Mouse (Mus musculus) olfactory bulb, adult 2 months (tissue): ENCODE measurements around the gene Fzd2. TPM values are rescaled to one million over a fixed set of nuclear protein-coding genes. Genes with fewer than 3 reads are reported as not detected.

Experiments used
- H3K27ac ChIP-seq: fragments of 200-500 bp; 2 replicates; pipeline ENCODE4 v1.5.1; 2012; ENCODE audit warnings: low read depth, low read length; ENCODE audit not compliant: insufficient read depth
- H3K4me1 ChIP-seq: fragments of 200-500 bp; 2 replicates; pipeline ENCODE4 v1.6.1; 2012; ENCODE audit warnings: low read length; ENCODE audit not compliant: control insufficient read depth, insufficient read depth
- H3K4me3 ChIP-seq: fragments of 200-500 bp; 2 replicates; pipeline ENCODE4 v1.5.1; 2012; ENCODE audit warnings: mild to moderate bottlenecking, low read depth, low read length, moderate library complexity; ENCODE audit not compliant: insufficient read depth
- CTCF ChIP-seq: fragments of 200-500 bp; IDR thresholded peaks from 2 replicates; pipeline ENCODE4 v1.5.1; 2012; ENCODE audit warnings: low read depth, mild to moderate bottlenecking, low read length, moderate library complexity; ENCODE audit not compliant: insufficient read depth
- POLR2A ChIP-seq: fragments of 200-500 bp; IDR thresholded peaks from 2 replicates; pipeline ENCODE4 v1.6.1; 2012; ENCODE audit warnings: mild to moderate bottlenecking, low read depth, low read length, moderate library complexity; ENCODE audit not compliant: insufficient read depth
- WGBS: fragments of 180-500 bp; shearing (Covaris S2); methylation state at CpG from one replicate; pipeline ENCODE4 v1.1.7; 2018; 5-methylcytosine and 5-hydroxymethylcytosine counted together
- polyA plus RNA-seq: library from polyadenylated mRNA; stranded (reverse); fragments of >200 nt; gene quantifications from 2 replicates; pipeline ENCODE4 v1.2.4, GENCODE M21; 2012; ENCODE audit warnings: low replicate concordance; ENCODE audit not compliant: missing spikeins, insufficient read depth, insufficient read length

Fzd2 gene
- polyA plus RNA-seq, 1 experiment, result not detected

GRCm38 (mm10) chr11:102624888-102625407 lies 20.8 kb downstream of the Fzd2 start:
- TF ChIP-seq POLR2A (no peak), CTCF (no peak)
- H3K27ac ChIP-seq, result no peak overlapping the region
- WGBS, result 55% methylated on average over 14 of the region's 14 CpGs
- no peak overlapping the region for H3K4me3 ChIP-seq
- H3K4me1 ChIP-seq, result no peaks in the 10 kb centered on the region; the same call in 1 of the 2 replicates

- TF ChIP-seq CTCF (no peak), POLR2A (no peak)
- H3K4me1 ChIP-seq, result no peaks in the 10 kb centered on the region; the same call in 1 of the 2 replicates
- no peak overlapping the region for H3K27ac ChIP-seq
- WGBS, result 89% methylated on average over 9 of the region's 9 CpGs
- H3K4me3 ChIP-seq, result no peak overlapping the region
These were observed 23.2 kb downstream of the Fzd2 start for GRCm38 (mm10) chr11:102627171-102627931.

GRCm38 (mm10) chr11:102628529-102628928 lies 24.3 kb downstream of the Fzd2 start:
- TF ChIP-seq POLR2A (no peak), CTCF (no peak)
- no peak overlapping the region for H3K4me3 ChIP-seq
- no peak overlapping the region for H3K27ac ChIP-seq
- WGBS, result 70% methylated on average over 9 of the region's 9 CpGs
- H3K4me1 ChIP-seq, result peaks cover 3% of the 10 kb centered on the region; the same call in 1 of the 2 replicates

- H3K27ac ChIP-seq, result no peak overlapping the region
- 84% methylated on average over 8 of the region's 8 CpGs for WGBS
- no peak for TF ChIP-seq POLR2A
- TF ChIP-seq CTCF, result no peak
- no peak overlapping the region for H3K4me3 ChIP-seq
- peaks cover 5% of the 10 kb centered on the region; the same call in 1 of the 2 replicates for H3K4me1 ChIP-seq
These were observed 25.2 kb downstream of the Fzd2 start for GRCm38 (mm10) chr11:102629375-102629774.

- H3K4me1 ChIP-seq, result 0 out of 2 replicates have a peak, but pooled peaks cover 5% of the 10 kb centered on the region
- H3K27ac ChIP-seq, result no peak overlapping the region
- TF ChIP-seq CTCF (no peak), POLR2A (no peak)
- H3K4me3 ChIP-seq, result no peak overlapping the region
- WGBS, result 62% methylated on average over 7 of the region's 7 CpGs
These were observed 26.5 kb downstream of the Fzd2 start for GRCm38 (mm10) chr11:102630731-102631130.

- no peak overlapping the region for H3K4me3 ChIP-seq
- no peak overlapping the region for H3K27ac ChIP-seq
- TF ChIP-seq CTCF (no peak), POLR2A (no peak)
- 62% methylated on average over 5 of the region's 5 CpGs for WGBS
- 0 out of 2 replicates have a peak, but pooled peaks cover 5% of the 10 kb centered on the region for H3K4me1 ChIP-seq
These were observed 27.0 kb downstream of the Fzd2 start for GRCm38 (mm10) chr11:102631203-102631602.

GRCm38 (mm10) chr11:102632725-102633124 lies 28.5 kb downstream of the Fzd2 start:
- H3K4me3 ChIP-seq, result no peak overlapping the region
- TF ChIP-seq CTCF (no peak), POLR2A (no peak)

GRCm38 (mm10) chr11:102633379-102633778 lies 29.2 kb downstream of the Fzd2 start:
- Histone ChIP-seq H3K27ac (no peak overlapping the region), H3K4me1 (0 out of 2 replicates have a peak, but pooled peaks cover 5% of the 10 kb centered on the region), H3K4me3 (no peak overlapping the region)
- 12% methylated on average over 9 of the region's 9 CpGs for WGBS
- no peak for TF ChIP-seq CTCF
- no peak for TF ChIP-seq POLR2A

More at GRCm38 (mm10) chr11:102632725-102633124, 28.5 kb downstream of the Fzd2 start:
- Histone ChIP-seq H3K27ac (no peak overlapping the region), H3K4me1 (0 out of 2 replicates have a peak, but pooled peaks cover 5% of the 10 kb centered on the region)
- WGBS, result 27% methylated on average over 10 of the region's 13 CpGs

- TF ChIP-seq POLR2A (no peak), CTCF (no peak)
- no peak overlapping the region for H3K4me3 ChIP-seq
- H3K4me1 ChIP-seq, result peaks cover 10% of the 10 kb centered on the region
- no peak overlapping the region for H3K27ac ChIP-seq
- WGBS, result 58% methylated on average over 12 of the region's 12 CpGs
These were observed 32.7 kb downstream of the Fzd2 start for GRCm38 (mm10) chr11:102636887-102637286.
